20 mouse cellular contexts compared by ENCODE assay signal in genomic region chr9:72592016-72592415, GRCm38 (mm10). TPM values are rescaled to one million over a fixed set of nuclear protein-coding genes. Genes with fewer than 3 reads are reported as not detected.
DNase-seq lines count a peak whose midpoint lies in the region; ATAC-seq and TF ChIP-seq lines count a peak whose summit lies in the region.
"Had no signal": no experiment of that assay in that cellular context is flagged by ENCODE, and none has a peak within 500 bp of the region (broad histone marks: within the 10 kb centered on the region; RNA-seq: fewer than 3 reads in every experiment).

No protein-coding gene starts in this region.

- H3K4me1 ChIP-seq in lung, postnatal 0 days (ENCODE audit: insufficient read depth, low read depth, low read length): no peaks in the 10 kb centered on the region
- H3K4me1 ChIP-seq: embryonic facial prominence, embryonic 13.5 days; forebrain, embryonic 12.5 days; heart, embryonic 13.5 days; hindbrain, embryonic 12.5 days had no signal

- TF ChIP-seq CTCF in lung, postnatal 0 days (IDR thresholded peaks at IDR 0.05): no peak

- H3K9me3 ChIP-seq in lung, postnatal 0 days (ENCODE audit: low read length): no peaks in the 10 kb centered on the region
- H3K9me3 ChIP-seq: embryonic facial prominence, embryonic 13.5 days; forebrain, embryonic 12.5 days; heart, embryonic 13.5 days; hindbrain, embryonic 12.5 days had no signal

- no peak overlapping the region for H3K4me3 ChIP-seq in lung, postnatal 0 days (ENCODE audit: low read depth, low read length)
- H3K4me3 ChIP-seq: embryonic facial prominence, embryonic 13.5 days; forebrain, embryonic 12.5 days; heart, embryonic 13.5 days; hindbrain, embryonic 12.5 days had no signal

- H3K4me2 ChIP-seq in lung, postnatal 0 days (replicated peaks; ENCODE audit: low read depth, low read length): no peak overlapping the region
- H3K4me2 ChIP-seq: embryonic facial prominence, embryonic 13.5 days; forebrain, embryonic 12.5 days; heart, embryonic 13.5 days; hindbrain, embryonic 12.5 days had no signal

- no peaks in the 10 kb centered on the region for H3K36me3 ChIP-seq in lung, postnatal 0 days (ENCODE audit: insufficient read depth, low read length)

- no peak overlapping the region for H3K9ac ChIP-seq in lung, postnatal 0 days (replicated peaks; ENCODE audit: low read depth)
- H3K9ac ChIP-seq: embryonic facial prominence, embryonic 13.5 days; forebrain, embryonic 12.5 days; forebrain, postnatal 0 days; heart, embryonic 13.5 days; hindbrain, embryonic 12.5 days had no signal

- H3K27me3 ChIP-seq in lung, postnatal 0 days (replicated peaks; ENCODE audit: insufficient read depth, low read length): no peaks in the 10 kb centered on the region
- H3K27me3 ChIP-seq: embryonic facial prominence, embryonic 13.5 days; forebrain, embryonic 12.5 days; heart, embryonic 13.5 days; hindbrain, embryonic 12.5 days had no signal

- H3K27ac ChIP-seq in lung, postnatal 0 days (ENCODE audit: low read length): no peak overlapping the region
- H3K27ac ChIP-seq: embryonic facial prominence, embryonic 13.5 days; forebrain, embryonic 12.5 days; heart, embryonic 13.5 days; hindbrain, embryonic 12.5 days had no signal

- peak; percentile 71 for DNase-seq in A20 (ENCODE audit: low read depth, low spot score)
- peak; percentile 27 for DNase-seq in MEL-GATA-1-ER (ENCODE audit: extremely low read depth, low read depth)
- DNase-seq in heart, adult 9 months (ENCODE audit: low spot score in 2 of 2): no peak
- DNase-seq in lung, postnatal 10 days: no peak
- no peak for DNase-seq in adrenal gland, adult 18-20 months (ENCODE audit: low spot score in 2 of 2)
- no peak for DNase-seq in lung, postnatal 0 days (ENCODE audit: low spot score)
- DNase-seq: adrenal gland, adult 8-10 months; adrenal gland, postnatal 36 days; cerebellum, adult 8-10 months; cerebellum, postnatal 14 days; forebrain, postnatal 0 days; gastrocnemius, postnatal 14 days; heart, postnatal 36 days had no signal

- ATAC-seq in megakaryocyte, adult 5-6 weeks (ENCODE audit: poor library complexity, severe bottlenecking): peak; percentile 81
- no peak for ATAC-seq in lung, postnatal 0 days
- ATAC-seq: forebrain, postnatal 0 days; hindbrain, embryonic 16.5 days; inflammation-experienced regulatory T-cells, adult 6 months had no signal

- no peak for TF ChIP-seq EP300 in lung, postnatal 0 days (IDR thresholded peaks at IDR 0.05)

RNA-seq across cellular contexts. Expression of gene Rfx7, which starts 60.0 kb away (rescaled TPM):
- 52.7 and 55.2 TPM in 2 replicates for total RNA-seq in megakaryocyte, adult 5-6 weeks (2015)
- 10.8 and 13.1 TPM in 2 replicates for total RNA-seq in megakaryocyte, adult 5-6 weeks (2017)
- 10 to 100 TPM; 13.7 to 17.5 TPM for total RNA-seq in adrenal gland, adult 18-20 months (2021)
- 4.0 and 4.2 TPM in 2 replicates for polyA plus RNA-seq in lung, postnatal 0 days (2015; fragmentation: Nextera tagmentation; extraction: Ambion mirVana)

Comparison
In these comparisons a context has a peak if more than half of its experiments do, and no peak if none do; other contexts are left out.
1. DNase-seq: peak in A20 (single experiment) and MEL-GATA-1-ER (single experiment); none in heart, adult 9 months (0 of 2), lung, postnatal 10 days (single experiment), adrenal gland, adult 18-20 months (0 of 2) and lung, postnatal 0 days (single experiment).